Mouse (Mus musculus) spleen, adult 12 weeks (tissue): ENCODE data around the gene Cd81.

ENCODE experiments used
- DNase-seq: peaks from one replicate; pipeline ENCODE4 v3.0.0; 2022; ENCODE audit warnings: low spot score

Cd81 gene

GRCm38 (mm10) chr7:143112395-143112794 is 59.9 kb downstream of the Cd81 start:
- DNase-seq: no peak

- no peak for DNase-seq
These were observed 62.2 kb downstream of the Cd81 start for GRCm38 (mm10) chr7:143114773-143115172.

GRCm38 (mm10) chr7:143116521-143116920 is 64.0 kb downstream of the Cd81 start:
- no peak for DNase-seq
